Mouse (Mus musculus): ENCODE results near the gene Rassf3.
A peak's percentile ranks its signal among the peaks of the same experiment; 100 is the strongest.

The Rassf3 gene

GRCm38 (mm10) chr10:121365781-121366272 lies 110.3 kb downstream of the Rassf3 start:
- DNase-seq (ENCODE audit: low spot score) = no peak

GRCm38 (mm10) chr10:121364801-121365564 lies 111.2 kb downstream of the Rassf3 start, which contains the start of gene Gns:
Gns (plus strand) TSS chr10:121365090.
- peak; percentile 87 for DNase-seq (ENCODE audit: low spot score)

DNA sequence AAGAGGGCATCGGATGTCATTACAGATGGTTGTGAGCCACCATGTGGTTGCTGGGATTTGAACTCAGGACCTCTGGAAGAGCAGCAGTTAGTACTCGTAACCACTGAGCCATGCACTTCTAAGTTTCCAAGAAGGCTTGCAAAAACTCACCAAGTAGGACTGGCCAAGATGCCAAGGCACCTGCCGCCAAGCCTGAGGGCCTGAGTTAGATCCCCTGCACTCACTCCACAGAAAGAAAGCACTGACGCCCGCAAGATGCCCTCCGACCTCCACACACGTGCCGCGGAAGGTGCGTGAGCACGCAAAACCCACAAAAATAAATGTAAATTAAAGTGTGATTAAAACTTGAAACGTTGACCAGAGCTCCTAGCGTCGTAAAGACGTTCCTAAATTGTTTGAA lies 111.8 kb downstream of the Rassf3 start:
- DNase-seq (ENCODE audit: low spot score) = no peak

GRCm38 (mm10) chr10:121363201-121363600 lies 112.9 kb downstream of the Rassf3 start:
- DNase-seq (ENCODE audit: low spot score) = no peak

DNA sequence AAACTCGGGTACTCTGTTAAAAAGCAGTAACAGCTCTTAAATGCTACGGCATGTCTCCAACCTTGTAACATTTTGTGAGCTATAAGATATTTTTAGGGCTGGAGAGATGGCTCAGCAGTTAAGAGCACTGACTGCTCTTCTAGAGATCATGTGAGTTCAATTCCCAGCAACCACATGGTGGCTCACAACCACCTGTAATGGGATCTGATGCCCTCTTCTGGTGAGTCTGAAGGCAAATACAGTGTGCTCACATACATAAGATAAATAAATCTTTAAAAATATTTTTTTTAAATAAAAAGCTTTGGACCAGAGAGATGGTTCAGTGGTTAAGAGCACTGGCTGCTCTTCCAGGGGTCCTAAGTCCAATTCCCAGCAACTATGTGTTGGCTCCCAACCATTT lies 115.8 kb downstream of the Rassf3 start:
- DNase-seq (ENCODE audit: low spot score) = no peak
